Mouse (Mus musculus) ES-Bruce4 (cell line): ENCODE results near the gene Grk4.

Experiments
- CTCF ChIP-seq: IDR thresholded peaks from one replicate; pipeline ENCODE4 v1.8.1; 2011; ENCODE audit warnings: low read depth, low read length
- EP300 ChIP-seq: IDR thresholded peaks from 2 replicates; pipeline ENCODE4 v1.6.1; 2011; ENCODE audit warnings: low read depth, low read length; ENCODE audit not compliant: insufficient read depth
- POLR2A ChIP-seq: IDR thresholded peaks from one replicate; pipeline ENCODE4 v1.8.1; 2011; ENCODE audit warnings: low read length; ENCODE audit not compliant: insufficient read depth

GRCm38 (mm10) chr5:34647581-34647980 is 12.6 kb upstream of the Grk4 start:
- TF ChIP-seq CTCF = peak; percentile 81
- TF ChIP-seq EP300 = no peak
- no peak for TF ChIP-seq POLR2A
